Mouse (Mus musculus) G1E (cell line): ENCODE data around the gene Nalcn. TPM values are rescaled to one million over a fixed set of nuclear protein-coding genes. Genes with fewer than 3 reads are reported as not detected.

Source experiments
- ATAC-seq: 2 replicates; pipeline ENCODE4 v1.8.0; 2016; ENCODE audit warnings: mild to moderate bottlenecking; ENCODE audit not compliant: insufficient number of reproducible peaks, poor library complexity, low FRiP score, severe bottlenecking; ENCODE audit errors: extremely low read depth
- DNase-seq: peaks from one replicate; pipeline ENCODE4 v3.0.0; 2012; ENCODE audit warnings: low spot score
- H3K27me3 ChIP-seq: 2 replicates; pipeline ENCODE4 v1.6.1; 2012; ENCODE audit warnings: mild to moderate bottlenecking, low read length, inconsistent platforms; ENCODE audit not compliant: insufficient read depth
- H3K36me3 ChIP-seq: replicated peaks from 2 replicates; pipeline ENCODE3; 2012; ENCODE audit warnings: mild to moderate bottlenecking, inconsistent platforms
- H3K4me1 ChIP-seq: 2 replicates; pipeline ENCODE4 v1.6.1; 2012; ENCODE audit warnings: low read depth, low read length, inconsistent platforms, mixed read lengths; ENCODE audit not compliant: insufficient read depth
- H3K4me3 ChIP-seq: 2 replicates; pipeline ENCODE4 v1.5.1; 2012; ENCODE audit warnings: low read depth, mild to moderate bottlenecking, inconsistent platforms, low read length, moderate library complexity, mixed read lengths
- H3K9me3 ChIP-seq: replicated peaks from 2 replicates; pipeline ENCODE4 v1.6.1; 2012; ENCODE audit warnings: inconsistent platforms
- CTCF ChIP-seq: IDR thresholded peaks from 2 replicates; pipeline ENCODE4 v1.5.1; 2012; ENCODE audit warnings: low read depth, low read length, inconsistent platforms, mixed read lengths
- GATA1 ChIP-seq: IDR thresholded peaks from 2 replicates; pipeline ENCODE4 v1.6.1; 2012; ENCODE audit warnings: borderline replicate concordance, low read length, inconsistent platforms, mixed read lengths
- GATA2 ChIP-seq: IDR thresholded peaks from 2 replicates; pipeline ENCODE4 v1.6.1; 2012; ENCODE audit warnings: low read depth, low read length, inconsistent platforms, borderline replicate concordance
- POLR2AphosphoS5 ChIP-seq: IDR thresholded peaks from 2 replicates; pipeline ENCODE4 v1.6.1; 2012; ENCODE audit warnings: low read depth, low read length, inconsistent platforms; ENCODE audit not compliant: insufficient replicate concordance
- TAL1 ChIP-seq: conservative IDR thresholded peaks from 2 replicates; pipeline ENCODE4 v1.6.1; 2012; ENCODE audit warnings: low read depth, low read length, inconsistent platforms, mixed read lengths
- polyA plus RNA-seq: library from polyadenylated mRNA; stranded (reverse); fragments of >175 nt; gene quantifications from 2 replicates; pipeline ENCODE4 v1.2.3, GENCODE M21; 2012
- total RNA-seq, 2 experiments: library from RNA; stranded (forward) in 1 of 2; stranded (reverse) in 1 of 2; fragments of 200-1000 nt in 1 of 2; fragments of >200 nt in 1 of 2; fragmentation: Nextera tagmentation in 1 of 2; gene quantifications; 2 replicates each; pipeline ENCODE4 v1.2.3; 2014 to 2017

Nalcn gene
- total and polyA plus RNA-seq, 3 experiments = 0.76 TPM; not detected in 2

DNA sequence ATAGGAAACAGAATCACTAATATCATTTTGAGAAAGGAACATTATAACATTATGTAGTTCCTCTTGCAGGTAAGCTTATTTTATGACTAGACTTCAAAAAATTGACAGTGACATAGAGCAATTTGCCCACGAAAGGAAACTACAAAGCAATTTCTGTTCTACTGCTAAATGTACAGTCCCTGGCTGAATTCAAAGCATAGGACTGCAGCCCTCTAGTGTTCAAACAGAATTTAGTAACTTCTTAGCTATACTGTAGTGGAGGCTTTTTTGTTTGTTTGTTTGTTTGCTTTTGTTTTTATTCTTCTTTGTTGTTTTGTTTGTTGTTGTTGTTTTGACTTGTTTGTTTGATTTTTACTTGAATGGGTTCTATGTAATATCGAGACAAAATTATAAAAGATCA lies 354.8 kb downstream of the Nalcn start:
- no peak for DNase-seq
- Histone ChIP-seq H3K9me3 (no peaks in the 10 kb centered on the region), H3K4me1 (no peaks in the 10 kb centered on the region), H3K36me3 (no peaks in the 10 kb centered on the region), H3K27me3 (peaks cover 2% of the 10 kb centered on the region; the same call in 1 of the 2 replicates), H3K4me3 (no peak overlapping the region)
- no peak for ATAC-seq
- TF ChIP-seq GATA2 (no peak), POLR2AphosphoS5 (no peak), CTCF (no peak), GATA1 (no peak), TAL1 (no peak)

DNA sequence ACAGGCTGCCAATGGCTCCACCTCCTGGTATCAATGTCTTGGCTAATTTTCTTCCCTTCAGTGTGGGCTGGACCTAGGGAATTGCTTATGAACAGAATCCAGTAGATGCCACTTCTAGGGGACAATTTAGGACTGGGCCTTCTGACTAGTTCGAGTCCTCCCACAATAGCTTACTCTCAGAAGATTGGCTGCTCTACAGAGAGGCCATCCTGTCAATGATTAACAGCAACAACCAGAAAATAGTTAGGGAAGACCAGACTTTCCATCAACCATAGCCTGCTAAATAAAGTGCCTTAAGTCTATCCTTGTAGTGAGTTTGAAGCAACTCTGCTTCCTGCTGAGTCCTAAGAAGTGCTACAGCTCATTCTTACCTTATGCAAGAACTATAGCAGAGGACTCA lies 386.2 kb downstream of the Nalcn start:
- ATAC-seq (no peak), DNase-seq (no peak)
- no peaks in the 10 kb centered on the region for H3K9me3 ChIP-seq
- H3K27me3 ChIP-seq = no peaks in the 10 kb centered on the region
- no peak overlapping the region for H3K4me3 ChIP-seq
- no peaks in the 10 kb centered on the region for H3K4me1 ChIP-seq
- TF ChIP-seq GATA1 (no peak), POLR2AphosphoS5 (no peak), TAL1 (no peak), GATA2 (no peak), CTCF (no peak)
- H3K36me3 ChIP-seq = no peaks in the 10 kb centered on the region

DNA sequence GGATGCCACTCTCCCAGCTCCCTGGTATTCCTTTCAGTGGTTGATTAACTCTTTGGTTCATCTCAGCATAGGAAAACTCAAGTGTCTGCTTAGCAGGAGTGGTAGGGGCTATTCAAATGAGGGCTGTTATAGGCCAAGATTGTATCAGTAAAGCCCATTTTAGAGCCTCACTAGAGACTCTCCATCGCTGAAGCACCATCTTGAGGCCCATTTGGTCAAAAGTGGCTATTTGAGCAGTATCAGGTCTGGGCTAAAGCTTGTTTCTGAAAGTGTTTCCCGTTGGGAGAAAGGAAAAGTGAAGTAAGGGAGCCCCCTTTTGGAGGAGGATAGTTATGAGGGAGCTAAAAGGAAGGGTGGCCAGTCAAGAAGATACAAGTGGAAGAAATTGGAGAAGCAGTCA lies 387.0 kb downstream of the Nalcn start:
- Histone ChIP-seq H3K27me3 (no peaks in the 10 kb centered on the region), H3K4me1 (no peaks in the 10 kb centered on the region), H3K36me3 (no peaks in the 10 kb centered on the region), H3K9me3 (no peaks in the 10 kb centered on the region), H3K4me3 (no peak overlapping the region)
- DNase-seq (no peak), ATAC-seq (no peak)
- no peak for TF ChIP-seq GATA2
- TF ChIP-seq TAL1 = no peak

DNA sequence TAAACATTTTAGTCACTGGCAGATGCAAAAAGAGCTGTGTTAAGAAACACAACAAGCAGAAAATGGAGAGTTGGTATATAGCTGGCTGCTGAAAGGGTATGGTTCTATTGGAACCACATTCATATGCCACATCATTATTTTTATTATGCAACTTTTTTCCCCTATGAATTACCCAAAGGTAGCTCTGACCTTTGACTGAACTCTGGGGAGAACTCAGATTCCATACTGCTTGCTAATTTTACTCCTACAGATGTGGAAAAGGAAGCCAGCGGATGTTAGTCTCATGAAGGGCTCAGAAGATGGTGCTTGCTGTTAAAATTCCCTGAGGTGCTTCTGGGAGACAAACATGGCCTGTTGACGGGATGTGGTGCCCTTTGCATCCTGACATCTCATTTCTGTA lies 389.9 kb downstream of the Nalcn start:
- TF ChIP-seq CTCF (no peak), POLR2AphosphoS5 (no peak), GATA2 (no peak), GATA1 (no peak), TAL1 (no peak)
- no peak overlapping the region for H3K4me3 ChIP-seq
- no peak for ATAC-seq

DNA sequence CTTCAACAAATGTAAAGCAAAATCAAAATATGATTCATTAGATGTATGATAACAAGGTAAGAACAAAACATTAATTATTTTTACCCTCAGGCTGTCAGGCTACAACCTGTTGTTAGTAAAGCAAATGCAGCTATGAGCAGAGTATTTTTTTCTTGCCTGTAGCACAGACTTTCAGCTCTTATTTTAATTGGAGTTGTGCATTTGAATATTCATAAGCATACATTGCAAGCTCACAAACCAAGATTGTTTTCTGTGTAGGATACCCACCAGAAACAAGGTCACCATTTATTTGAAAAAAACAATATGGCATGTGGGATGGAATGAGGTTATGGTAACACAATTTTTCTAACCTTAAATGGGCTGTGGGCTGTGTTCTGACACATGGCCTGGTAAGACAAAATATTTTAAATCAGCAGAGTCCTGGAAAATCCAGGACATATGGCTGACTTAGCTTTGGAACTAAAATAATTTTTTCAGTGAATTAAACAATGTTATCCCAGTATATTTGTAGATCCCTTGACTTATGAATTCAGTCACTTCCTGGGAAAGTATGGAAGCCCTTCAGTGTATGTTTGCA lies 394.2 kb downstream of the Nalcn start:
- no peaks in the 10 kb centered on the region for H3K36me3 ChIP-seq
- H3K4me3 ChIP-seq = no peak overlapping the region
- no peaks in the 10 kb centered on the region for H3K27me3 ChIP-seq
- DNase-seq (no peak), ATAC-seq (no peak)
- no peak for TF ChIP-seq CTCF
- TF ChIP-seq TAL1 = no peak
- no peaks in the 10 kb centered on the region for H3K9me3 ChIP-seq
- H3K4me1 ChIP-seq = no peaks in the 10 kb centered on the region

More for the DNA sequence above, 389.9 kb downstream of the Nalcn start:
- Histone ChIP-seq H3K36me3 (no peaks in the 10 kb centered on the region), H3K27me3 (no peaks in the 10 kb centered on the region), H3K4me1 (no peaks in the 10 kb centered on the region), H3K9me3 (no peaks in the 10 kb centered on the region)
- no peak for DNase-seq

Other genes starting within 250 kb of the Nalcn start
- gene Itgbl1, start 32.8 kb upstream of the Nalcn start, total RNA-seq (2014; fragmentation: Nextera tagmentation) = not detected in 2 replicates
- gene Itgbl1, start 32.8 kb upstream of the Nalcn start, total RNA-seq (2017) = 0.06 and 0.16 TPM in 2 replicates
- not detected in 2 replicates for gene Itgbl1, start 32.8 kb upstream of the Nalcn start, polyA plus RNA-seq